Mouse (Mus musculus) cerebellum, adult 11-12 months (tissue): ENCODE measurements around the gene Klhl11.

Experiments
- DNase-seq: peaks from one replicate; pipeline ENCODE4 v3.0.0; 2022

Gene Klhl11

GRCm38 (mm10) chr11:100465833-100466232 is 6.7 kb downstream of the Klhl11 start:
- DNase-seq = no peak

GRCm38 (mm10) chr11:100465229-100465792 is 7.2 kb downstream of the Klhl11 start:
- no peak for DNase-seq

GRCm38 (mm10) chr11:100462699-100463098 is 9.8 kb downstream of the Klhl11 start:
- no peak for DNase-seq

- DNase-seq = no peak
Observed at GRCm38 (mm10) chr11:100457711-100458110, 14.8 kb downstream of the Klhl11 start.

- no peak for DNase-seq
Observed at GRCm38 (mm10) chr11:100457247-100457646, 15.3 kb downstream of the Klhl11 start.

- no peak for DNase-seq
Observed at GRCm38 (mm10) chr11:100442625-100443024, 29.9 kb downstream of the Klhl11 start.

GRCm38 (mm10) chr11:100441797-100442196 is 30.7 kb downstream of the Klhl11 start, which contains the start of the genes Nt5c3b and Klhl10:
TSS of gene Nt5c3b (minus strand) at chr11:100441808.
TSS of gene Klhl10 (plus strand) at chr11:100441917.
- DNase-seq = no peak

- peak; percentile 86 for DNase-seq
Observed at GRCm38 (mm10) chr11:100440691-100441522, 31.6 kb downstream of the Klhl11 start.

- no peak for DNase-seq
Observed at GRCm38 (mm10) chr11:100437901-100438300, 34.6 kb downstream of the Klhl11 start.

GRCm38 (mm10) chr11:100435678-100436246 is 36.8 kb downstream of the Klhl11 start:
- no peak for DNase-seq

- no peak for DNase-seq
Observed at GRCm38 (mm10) chr11:100432002-100432401, 40.5 kb downstream of the Klhl11 start.

GRCm38 (mm10) chr11:100430052-100430451 is 42.5 kb downstream of the Klhl11 start:
- DNase-seq = peak; percentile 8

- no peak for DNase-seq
Observed at GRCm38 (mm10) chr11:100428612-100429199, 43.8 kb downstream of the Klhl11 start.

- DNase-seq = no peak
Observed at GRCm38 (mm10) chr11:100426820-100427219, 45.7 kb downstream of the Klhl11 start.

GRCm38 (mm10) chr11:100425851-100426250 is 46.7 kb downstream of the Klhl11 start:
- peak; percentile 59 for DNase-seq

- no peak for DNase-seq
Observed at GRCm38 (mm10) chr11:100423836-100424235, 48.7 kb downstream of the Klhl11 start.

- DNase-seq = no peak
Observed at GRCm38 (mm10) chr11:100421537-100421936, 51.0 kb downstream of the Klhl11 start.

GRCm38 (mm10) chr11:100414914-100415822 is 57.4 kb downstream of the Klhl11 start, which contains the start of gene Fkbp10:
TSS of gene Fkbp10 (plus strand) at chr11:100415697.
- DNase-seq = peak; percentile 57

- peak; percentile 88 for DNase-seq
Observed at GRCm38 (mm10) chr11:100414021-100414913, 58.3 kb downstream of the Klhl11 start, which contains the start of gene P3h4. TSS of gene P3h4 (minus strand) at chr11:100414836.

- DNase-seq = peak; percentile 32
Observed at GRCm38 (mm10) chr11:100413541-100413940, 59.0 kb downstream of the Klhl11 start.
